Mouse (Mus musculus): ENCODE data around the gene Mmp8. TPM values are rescaled to one million over a fixed set of nuclear protein-coding genes. Genes with fewer than 3 reads are reported as not detected.
A peak's percentile ranks its signal among the peaks of the same experiment; 100 is the strongest.

Gene Mmp8
- total and polyA plus RNA-seq, 3 experiments = 0.78 TPM; not detected in 2

DNA sequence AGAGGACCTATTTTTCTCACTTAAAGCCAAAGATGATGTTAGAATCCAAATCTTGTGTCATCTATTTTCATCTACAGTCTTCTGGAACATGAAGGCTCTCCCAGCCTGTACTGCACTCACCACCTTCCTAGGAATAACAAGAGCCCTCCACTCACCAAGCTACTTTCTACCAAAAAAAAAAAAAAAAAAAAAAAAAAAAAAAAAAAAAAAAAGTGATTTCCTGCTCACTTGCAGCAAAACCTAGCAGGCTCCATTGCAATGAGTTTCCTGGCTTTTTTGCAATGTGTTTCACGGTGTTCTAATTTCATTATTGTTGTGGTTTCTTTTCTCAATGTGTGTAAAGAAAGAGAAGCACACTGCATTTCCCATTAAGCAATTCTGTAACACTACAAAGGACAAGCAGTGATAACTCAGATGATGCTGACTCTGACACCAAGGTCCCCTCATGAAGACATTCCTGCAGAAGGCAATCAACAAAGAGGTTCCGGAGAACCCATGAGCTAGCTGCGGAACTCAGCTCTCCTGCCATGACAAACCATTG is 35.1 kb downstream of the Mmp8 start:
- DNase-seq = no peak

DNA sequence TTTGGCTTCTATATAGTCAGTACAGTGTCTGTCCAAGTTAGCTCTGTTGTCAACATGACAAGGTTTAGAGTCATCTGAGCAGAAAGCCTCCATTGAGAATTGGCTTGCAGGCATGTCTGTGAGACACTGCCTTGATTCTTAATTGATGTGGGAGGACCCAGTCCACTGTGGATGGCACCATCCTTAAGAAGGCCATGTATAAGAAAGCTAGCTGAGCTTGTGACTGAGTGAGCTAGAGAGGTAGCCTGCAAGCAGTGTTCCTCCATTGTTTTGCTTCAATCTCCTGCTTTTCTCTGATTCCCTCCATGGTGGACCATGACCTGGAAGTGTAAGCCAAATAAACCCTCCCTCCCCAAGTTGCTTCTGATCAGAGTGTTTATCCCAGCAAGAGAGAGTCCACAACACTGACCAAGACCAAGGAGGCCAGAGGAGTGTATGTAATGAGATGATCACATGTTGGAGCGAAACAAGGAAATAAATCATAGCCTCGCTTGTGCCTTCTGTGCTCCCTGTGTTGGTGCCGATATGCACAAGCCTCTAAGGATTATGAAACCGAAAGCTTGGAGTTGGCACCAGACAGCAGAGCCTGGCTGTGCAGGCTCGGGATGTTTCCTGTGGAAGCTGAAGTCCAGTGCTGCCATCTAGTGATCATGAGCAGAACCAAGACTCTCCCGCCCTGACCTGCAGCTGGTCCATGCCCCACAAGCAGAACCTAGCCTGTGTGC is 36.7 kb downstream of the Mmp8 start:
- DNase-seq = peak; percentile 88

DNA sequence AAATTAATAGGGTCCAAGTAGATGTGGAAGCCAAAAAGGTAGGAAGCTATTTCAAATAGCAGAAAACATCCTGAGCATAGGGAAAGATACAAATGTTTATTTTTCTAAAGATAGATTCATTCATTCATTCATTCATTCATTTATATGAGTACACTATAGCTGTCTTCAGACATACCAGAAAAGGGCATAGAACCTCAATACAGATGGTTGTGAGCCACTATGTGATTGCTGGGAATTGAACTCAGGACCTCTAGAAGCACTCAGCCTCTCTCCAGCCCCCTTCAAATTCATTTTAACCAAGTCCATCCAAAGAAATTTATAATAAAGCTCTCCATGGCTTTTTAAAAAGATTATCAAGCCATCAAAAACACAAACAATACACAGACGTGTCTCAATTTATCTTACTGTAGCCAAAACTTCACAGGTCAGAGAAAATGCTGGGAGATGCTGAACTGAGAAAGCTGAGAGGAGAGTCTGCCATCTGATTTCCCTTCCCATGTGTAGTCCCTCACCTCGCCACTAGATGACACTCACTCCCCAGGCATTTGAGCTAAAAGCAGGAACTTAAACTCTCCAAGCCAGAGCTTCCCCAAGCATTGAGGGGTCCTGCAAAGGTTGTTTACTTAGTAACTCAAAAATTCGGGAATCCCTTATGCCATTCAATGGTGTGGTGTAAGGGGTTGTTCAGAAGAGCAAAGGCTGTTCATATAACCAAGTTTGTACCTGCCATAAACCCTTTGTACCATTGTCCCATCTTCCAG is 44.9 kb downstream of the Mmp8 start:
- DNase-seq = peak; percentile 60

DNA sequence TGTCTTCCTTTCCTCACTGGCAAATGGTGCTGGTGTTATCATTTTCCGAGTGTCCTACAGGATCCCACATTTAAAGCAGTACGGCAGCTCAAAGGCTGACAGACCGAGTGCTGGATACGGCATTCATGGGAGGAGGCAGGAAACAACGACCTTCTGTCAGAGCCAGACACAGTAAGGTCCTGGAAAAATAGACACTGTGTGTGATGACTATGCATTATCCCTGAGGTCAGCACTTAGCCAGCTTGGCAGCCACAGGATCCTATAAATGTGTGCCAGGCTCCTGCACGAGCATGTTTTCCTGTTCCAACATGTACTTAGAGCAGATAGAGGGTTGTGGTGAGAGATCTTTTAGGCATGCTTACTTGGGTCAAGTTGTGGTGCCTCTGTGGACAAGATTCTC is 45.7 kb downstream of the Mmp8 start:
- DNase-seq = no peak

DNA sequence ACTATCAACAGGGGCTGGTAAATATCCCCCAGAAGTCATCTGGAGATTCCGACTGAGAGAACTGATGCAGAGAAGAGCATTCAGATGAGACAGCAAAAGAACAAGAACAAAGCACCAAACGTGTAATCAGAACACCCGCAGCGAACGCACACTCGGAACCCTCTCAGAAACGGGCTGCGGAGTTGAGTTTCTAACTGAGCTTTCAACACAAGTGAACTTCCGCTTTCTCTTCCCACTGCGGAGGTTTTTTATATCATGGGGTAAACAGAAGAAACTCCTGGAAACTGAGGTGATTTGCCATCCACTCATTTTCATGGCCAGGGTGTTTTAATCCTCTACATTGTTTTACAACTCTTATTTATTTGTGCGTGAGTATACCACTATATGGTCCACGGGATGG is 47.4 kb downstream of the Mmp8 start:
- DNase-seq = no peak

Other genes with a start within 250 kb of the Mmp8 start
- gene Mmp12, start 214.1 kb upstream of the Mmp8 start, total RNA-seq (2021) = 10 to 100 TPM in 1 of 2 experiments, 1 to 10 TPM in 1; 4.5 to 16.2 TPM
- gene Mmp12, start 214.1 kb upstream of the Mmp8 start, polyA plus RNA-seq (2012; rRNA removed) = 0.75 and 1.2 TPM in 2 replicates
- gene Mmp1b, start 170.4 kb upstream of the Mmp8 start, total RNA-seq (2021) = not detected
- gene Mmp1b, start 170.4 kb upstream of the Mmp8 start, polyA plus RNA-seq (2012; rRNA removed) = not detected in 2 replicates
- gene Mmp3, start 112.6 kb upstream of the Mmp8 start, total RNA-seq (2021) = not detected
- 0.15 TPM in 1 of 2 replicates, not detected in the other for gene Mmp3, start 112.6 kb upstream of the Mmp8 start, polyA plus RNA-seq (2012; rRNA removed)
- not detected for gene Mmp10, start 56.1 kb upstream of the Mmp8 start, total RNA-seq (2021)
- not detected in 2 replicates for gene Mmp10, start 56.1 kb upstream of the Mmp8 start, polyA plus RNA-seq (2012; rRNA removed)
- 1 to 10 TPM in 1 of 2 experiments, under 1 TPM in 1; 0.21 to 9.2 TPM for gene Mmp27, start 12.9 kb downstream of the Mmp8 start, total RNA-seq (2021)
- gene Mmp27, start 12.9 kb downstream of the Mmp8 start, polyA plus RNA-seq (2012; rRNA removed) = 0.08 TPM in 1 of 2 replicates, not detected in the other
- not detected for gene Mmp20, start 69.8 kb downstream of the Mmp8 start, total RNA-seq (2021)
- gene Mmp20, start 69.8 kb downstream of the Mmp8 start, polyA plus RNA-seq (2012; rRNA removed) = not detected in 2 replicates
- not detected for gene Mmp7, start 133.6 kb downstream of the Mmp8 start, total RNA-seq (2021)
- gene Mmp7, start 133.6 kb downstream of the Mmp8 start, polyA plus RNA-seq (2012; rRNA removed) = not detected in 2 replicates
- 100 to 1,000 TPM; 188 to 194 TPM for gene Tmem123, start 205.6 kb downstream of the Mmp8 start, total RNA-seq (2021)
- 84.6 and 132 TPM in 2 replicates for gene Tmem123, start 205.6 kb downstream of the Mmp8 start, polyA plus RNA-seq (2012; rRNA removed)